Mouse (Mus musculus): ENCODE measurements at regions not wholly inside any gene's neighbourhood (a gene's known extent, or its start where the extent isn't known, plus 50 kb on each side); places are given as distances from the start of the nearest gene placed in this dataset.

GRCm38 (mm10) chr6:20741240-20741639 lies 474.1 kb upstream of the Kcnd2 start:
- Histone ChIP-seq H3K9me3 (replicated peaks; ENCODE audit: control insufficient read depth, low read length) (no peaks in the 10 kb centered on the region), H3K4me1 (ENCODE audit: control insufficient read depth, insufficient read depth, low read length) (no peaks in the 10 kb centered on the region), H3K4me3 (ENCODE audit: low read length) (no peak overlapping the region), H3K27me3 (ENCODE audit: control insufficient read depth, insufficient read depth, low read length) (no peaks in the 10 kb centered on the region), H3K4me2 (ENCODE audit: low read depth, low read length) (no peak overlapping the region), H3K27ac (ENCODE audit: low read length) (no peak overlapping the region), H3K36me3 (ENCODE audit: control insufficient read depth, insufficient read depth) (no peaks in the 10 kb centered on the region), H3K9ac (ENCODE audit: low read length) (no peak overlapping the region)
- WGBS = 55% methylated on average over 1 of the region's 1 CpGs
- ATAC-seq (replicated peaks; ENCODE audit: extremely low read depth, insufficient read depth, low FRiP score) = no peak

GRCm38 (mm10) chr6:20757240-20757639 lies 458.1 kb upstream of the Kcnd2 start:
- Histone ChIP-seq H3K36me3 (ENCODE audit: control insufficient read depth, insufficient read depth) (no peaks in the 10 kb centered on the region), H3K27ac (ENCODE audit: low read length) (no peak overlapping the region), H3K27me3 (ENCODE audit: control insufficient read depth, insufficient read depth, low read length) (no peaks in the 10 kb centered on the region), H3K9me3 (replicated peaks; ENCODE audit: control insufficient read depth, low read length) (no peaks in the 10 kb centered on the region), H3K4me3 (ENCODE audit: low read length) (no peak overlapping the region), H3K4me1 (ENCODE audit: control insufficient read depth, insufficient read depth, low read length) (no peaks in the 10 kb centered on the region), H3K9ac (ENCODE audit: low read length) (no peak overlapping the region), H3K4me2 (ENCODE audit: low read depth, low read length) (no peak overlapping the region)
- peak; percentile 96 for ATAC-seq (replicated peaks; ENCODE audit: extremely low read depth, insufficient read depth, low FRiP score)

- no peaks in the 10 kb centered on the region for H3K27me3 ChIP-seq (ENCODE audit: control insufficient read depth, insufficient read depth, low read length)
- no peak overlapping the region for H3K9ac ChIP-seq (ENCODE audit: low read length)
- no peak overlapping the region for H3K27ac ChIP-seq (ENCODE audit: low read length)
- H3K4me2 ChIP-seq (ENCODE audit: low read depth, low read length) = no peak overlapping the region
- H3K4me1 ChIP-seq (ENCODE audit: control insufficient read depth, insufficient read depth, low read length) = no peaks in the 10 kb centered on the region
- no peaks in the 10 kb centered on the region for H3K9me3 ChIP-seq (replicated peaks; ENCODE audit: control insufficient read depth, low read length)
- H3K4me3 ChIP-seq (ENCODE audit: low read length) = no peak overlapping the region
- no peaks in the 10 kb centered on the region for H3K36me3 ChIP-seq (ENCODE audit: control insufficient read depth, insufficient read depth)
- 43% methylated on average over 1 of the region's 1 CpGs for WGBS
- ATAC-seq (replicated peaks; ENCODE audit: extremely low read depth, insufficient read depth, low FRiP score) = no peak
Measured at GRCm38 (mm10) chr6:20761300-20761699, 454.0 kb upstream of the Kcnd2 start.

GRCm38 (mm10) chr6:20775872-20776271 lies 439.4 kb upstream of the Kcnd2 start:
- Histone ChIP-seq H3K27me3 (ENCODE audit: control insufficient read depth, insufficient read depth, low read length) (no peaks in the 10 kb centered on the region), H3K27ac (ENCODE audit: low read length) (no peak overlapping the region), H3K4me3 (ENCODE audit: low read length) (no peak overlapping the region), H3K9ac (ENCODE audit: low read length) (no peak overlapping the region), H3K4me2 (ENCODE audit: low read depth, low read length) (no peak overlapping the region), H3K4me1 (ENCODE audit: control insufficient read depth, insufficient read depth, low read length) (no peaks in the 10 kb centered on the region), H3K36me3 (ENCODE audit: control insufficient read depth, insufficient read depth) (no peaks in the 10 kb centered on the region), H3K9me3 (replicated peaks; ENCODE audit: control insufficient read depth, low read length) (no peaks in the 10 kb centered on the region)
- ATAC-seq (replicated peaks; ENCODE audit: extremely low read depth, insufficient read depth, low FRiP score) = no peak
- 77% methylated on average over 1 of the region's 1 CpGs for WGBS
